Mouse (Mus musculus) heart, postnatal 0 days (tissue): Measurements from ENCODE around the gene Phf1.

Experiments
- CTCF ChIP-seq: IDR thresholded peaks from 2 replicates; pipeline ENCODE4 v1.5.1; 2016; ENCODE audit warnings: antibody characterized with exemption, control low read depth, low read depth
- EP300 ChIP-seq: IDR thresholded peaks from 2 replicates; pipeline ENCODE4 v1.6.1; 2016; ENCODE audit warnings: antibody characterized with exemption, low read depth

DNA sequence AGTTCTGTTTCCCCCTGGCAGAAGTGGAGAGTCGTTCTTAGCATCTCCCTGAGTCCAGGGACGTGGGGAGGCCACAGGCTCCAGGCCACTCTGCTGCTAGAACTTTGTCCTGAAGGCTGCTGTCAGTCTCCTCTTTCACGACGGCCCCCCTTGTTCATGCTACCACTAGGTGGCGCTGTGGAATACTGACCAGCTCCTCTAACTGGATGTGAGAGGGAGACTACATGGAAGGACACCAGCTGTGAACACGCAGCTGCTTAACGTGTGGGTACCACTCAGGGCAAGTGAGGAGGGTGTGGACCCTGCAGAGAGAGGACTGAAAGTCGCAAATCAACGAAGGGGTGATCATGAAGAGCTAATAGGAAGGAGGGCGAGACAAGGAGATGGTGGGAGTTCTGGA, 37.3 kb upstream of the Phf1 start:
- TF ChIP-seq CTCF (peak; percentile 96), EP300 (no peak)
